Mouse (Mus musculus) MEL (cell line): ENCODE measurements at regions not wholly inside any gene's neighbourhood (a gene's known extent, or its start where the extent isn't known, plus 50 kb on each side); places are given as distances from the start of the nearest gene placed in this dataset.

Source experiments
- DNase-seq: peaks from one replicate; pipeline ENCODE4 v3.0.0; 2011; ENCODE audit warnings: low read depth, low spot score
- H3K27ac ChIP-seq: 2 replicates; pipeline ENCODE4 v1.5.1; 2012; ENCODE audit warnings: low read depth, mild to moderate bottlenecking, control low read depth, low read length, moderate library complexity; ENCODE audit not compliant: control insufficient read depth
- H3K27me3 ChIP-seq, 2 experiments: fragments of 150-350 bp in 1 of 2; sonication (generic) in 1 of 2; 2 replicates each; pipeline ENCODE4 v1.6.1; 2012; ENCODE audit warnings: low read length in 2 of 2, mild to moderate bottlenecking in 2 of 2, improper control_type of control experiment in 1 of 2, moderate library complexity in 1 of 2; ENCODE audit not compliant: insufficient read depth in 2 of 2, control insufficient read depth in 1 of 2
- H3K36me3 ChIP-seq, 2 experiments: 2 replicates each; pipeline ENCODE4 v1.6.1; 2012 to 2014; ENCODE audit warnings: low read length in 2 of 2, improper control_type of control experiment in 1 of 2, inconsistent platforms in 1 of 2, mild to moderate bottlenecking in 1 of 2; ENCODE audit not compliant: insufficient read depth in 2 of 2, control insufficient read depth in 1 of 2
- H3K4me1 ChIP-seq, 2 experiments: fragments of 150-350 bp in 1 of 2; sonication (generic) in 1 of 2; 2 replicates each; pipeline ENCODE4 v1.6.1; 2012; ENCODE audit warnings: low read length in 2 of 2, improper control_type of control experiment in 1 of 2, mild to moderate bottlenecking in 1 of 2; ENCODE audit not compliant: insufficient read depth in 2 of 2, control insufficient read depth in 1 of 2
- H3K4me3 ChIP-seq, 2 experiments: fragments of 150-350 bp in 1 of 2; sonication (generic) in 1 of 2; 2 replicates each; pipeline ENCODE4 v1.5.1; 2012; ENCODE audit warnings: low read depth in 2 of 2, low read length in 2 of 2, mild to moderate bottlenecking in 2 of 2, moderate library complexity in 2 of 2, control low read depth in 1 of 2, improper control_type of control experiment in 1 of 2; ENCODE audit not compliant: control insufficient read depth in 1 of 2, insufficient read depth in 1 of 2
- H3K79me2 ChIP-seq: 2 replicates; pipeline ENCODE4 v1.6.1; 2012; ENCODE audit warnings: mild to moderate bottlenecking, low read length, moderate library complexity; ENCODE audit not compliant: control insufficient read depth, poor library complexity, insufficient read depth
- H3K9ac ChIP-seq: 2 replicates; pipeline ENCODE4 v1.6.1; 2012; ENCODE audit warnings: low read depth, mild to moderate bottlenecking, control low read depth, low read length, moderate library complexity; ENCODE audit not compliant: control insufficient read depth, poor library complexity, severe bottlenecking
- H3K9me3 ChIP-seq: fragments of 150-350 bp; sonication (generic); replicated peaks from 2 replicates; pipeline ENCODE4 v1.6.1; 2012; ENCODE audit warnings: mild to moderate bottlenecking, low read length, improper control_type of control experiment, moderate library complexity; ENCODE audit not compliant: insufficient read depth
- CTCF ChIP-seq, 3 experiments: IDR thresholded peaks in 2 of 3; conservative IDR thresholded peaks in 1 of 3; 2 replicates each; pipeline ENCODE4 v1.5.1; 2011 to 2012; ENCODE audit warnings: low read length in 3 of 3, low read depth in 2 of 3, mild to moderate bottlenecking in 2 of 3, improper control_type of control experiment in 1 of 3, inconsistent platforms in 1 of 3, mixed read lengths in 1 of 3, moderate library complexity in 1 of 3; ENCODE audit not compliant: control insufficient read depth in 1 of 3, insufficient read depth in 1 of 3, poor library complexity in 1 of 3, severe bottlenecking in 1 of 3
- E2F4 ChIP-seq: IDR thresholded peaks from 2 replicates; pipeline ENCODE4 v1.6.1; 2011; ENCODE audit warnings: low read depth, low read length, improper control_type of control experiment, borderline replicate concordance
- ELF1 ChIP-seq: IDR thresholded peaks from 2 replicates; pipeline ENCODE4 v1.6.1; 2014; ENCODE audit warnings: low read depth, mild to moderate bottlenecking, inconsistent platforms, low read length, improper control_type of control experiment, moderate library complexity
- HCFC1 ChIP-seq: IDR thresholded peaks from 2 replicates; pipeline ENCODE4 v1.6.1; 2012; ENCODE audit warnings: low read depth, mild to moderate bottlenecking, inconsistent platforms, low read length, improper control_type of control experiment, moderate library complexity
- JUND ChIP-seq: IDR thresholded peaks from 2 replicates; pipeline ENCODE4 v1.6.1; 2011; ENCODE audit warnings: low read depth, mild to moderate bottlenecking, improper control_type of control experiment, low read length
- KAT2A ChIP-seq: conservative IDR thresholded peaks from 2 replicates; pipeline ENCODE4 v1.6.1; 2012; ENCODE audit warnings: low read depth, low read length, improper control_type of control experiment, inconsistent platforms
- MAFK ChIP-seq: IDR thresholded peaks from 2 replicates; pipeline ENCODE4 v1.6.1; 2011; ENCODE audit warnings: low read depth, mild to moderate bottlenecking, low read length, improper control_type of control experiment, borderline replicate concordance
- MAX ChIP-seq: IDR thresholded peaks from 2 replicates; pipeline ENCODE4 v1.6.1; 2011; ENCODE audit warnings: low read length, improper control_type of control experiment
- MAZ ChIP-seq: IDR thresholded peaks from 2 replicates; pipeline ENCODE4 v1.6.1; 2012; ENCODE audit warnings: low read depth, mild to moderate bottlenecking, inconsistent platforms, low read length, improper control_type of control experiment
- MEF2A ChIP-seq: IDR thresholded peaks from 2 replicates; pipeline ENCODE4 v1.6.1; 2014; ENCODE audit warnings: low read depth, mild to moderate bottlenecking, inconsistent platforms, low read length, improper control_type of control experiment; ENCODE audit not compliant: poor library complexity, insufficient replicate concordance, severe bottlenecking; ENCODE audit errors: extremely low read depth
- MXI1 ChIP-seq: IDR thresholded peaks from 2 replicates; pipeline ENCODE4 v1.6.1; 2011; ENCODE audit warnings: mild to moderate bottlenecking, low read depth, low read length, improper control_type of control experiment
- MYC ChIP-seq: IDR thresholded peaks from 2 replicates; pipeline ENCODE4 v1.6.1; 2011; ENCODE audit warnings: low read depth, mild to moderate bottlenecking, low read length, improper control_type of control experiment, moderate library complexity
- NELFE ChIP-seq: IDR thresholded peaks from 2 replicates; pipeline ENCODE4 v1.6.1; 2011; ENCODE audit warnings: low read depth, low read length, improper control_type of control experiment
- POLR2A ChIP-seq, 2 experiments: IDR thresholded peaks; 2 replicates each; pipeline ENCODE4 v1.6.1; 2011 to 2012; ENCODE audit warnings: low read length in 2 of 2, mild to moderate bottlenecking in 2 of 2, control low read depth in 1 of 2, improper control_type of control experiment in 1 of 2, low read depth in 1 of 2, moderate library complexity in 1 of 2; ENCODE audit not compliant: control insufficient read depth in 1 of 2, insufficient read depth in 1 of 2, poor library complexity in 1 of 2
- POLR2AphosphoS2 ChIP-seq: IDR thresholded peaks from 2 replicates; pipeline ENCODE4 v1.6.1; 2011; ENCODE audit warnings: low read length, improper control_type of control experiment
- RAD21 ChIP-seq: IDR thresholded peaks from 2 replicates; pipeline ENCODE4 v1.6.1; 2011; ENCODE audit warnings: mild to moderate bottlenecking, low read depth, low read length, improper control_type of control experiment
- SMC3 ChIP-seq: IDR thresholded peaks from 2 replicates; pipeline ENCODE4 v1.6.1; 2011; ENCODE audit warnings: low read depth, low read length, improper control_type of control experiment
- TBP ChIP-seq: IDR thresholded peaks from 2 replicates; pipeline ENCODE4 v1.8.0; 2011; ENCODE audit warnings: low read depth, low read length, improper control_type of control experiment
- TCF12 ChIP-seq: IDR thresholded peaks from 2 replicates; pipeline ENCODE4 v1.6.1; 2014; ENCODE audit warnings: low read depth, mild to moderate bottlenecking, inconsistent platforms, low read length, improper control_type of control experiment, moderate library complexity
- UBTF ChIP-seq: IDR thresholded peaks from 2 replicates; pipeline ENCODE4 v1.6.1; 2012; ENCODE audit warnings: low read depth, mild to moderate bottlenecking, inconsistent platforms, low read length, improper control_type of control experiment, moderate library complexity, borderline replicate concordance; ENCODE audit not compliant: insufficient read depth
- USF1 ChIP-seq: IDR thresholded peaks from 2 replicates; pipeline ENCODE4 v1.6.1; 2014; ENCODE audit warnings: low read depth, mild to moderate bottlenecking, inconsistent platforms, low read length, improper control_type of control experiment, moderate library complexity
- USF2 ChIP-seq, 2 experiments: IDR thresholded peaks; 2 replicates each; pipeline ENCODE4 v1.6.1; 2011 to 2012; ENCODE audit warnings: improper control_type of control experiment in 2 of 2, low read length in 2 of 2, borderline replicate concordance in 1 of 2, inconsistent platforms in 1 of 2, low read depth in 1 of 2, mild to moderate bottlenecking in 1 of 2; ENCODE audit not compliant: insufficient read depth in 1 of 2
- ZC3H11A ChIP-seq: IDR thresholded peaks from 2 replicates; pipeline ENCODE4 v1.6.1; 2012; ENCODE audit warnings: low read depth, mild to moderate bottlenecking, inconsistent platforms, low read length, improper control_type of control experiment
- ZMIZ1 ChIP-seq: IDR thresholded peaks from 2 replicates; pipeline ENCODE4 v1.6.1; 2012; ENCODE audit warnings: low read depth, mild to moderate bottlenecking, inconsistent platforms, low read length, improper control_type of control experiment, moderate library complexity

DNA sequence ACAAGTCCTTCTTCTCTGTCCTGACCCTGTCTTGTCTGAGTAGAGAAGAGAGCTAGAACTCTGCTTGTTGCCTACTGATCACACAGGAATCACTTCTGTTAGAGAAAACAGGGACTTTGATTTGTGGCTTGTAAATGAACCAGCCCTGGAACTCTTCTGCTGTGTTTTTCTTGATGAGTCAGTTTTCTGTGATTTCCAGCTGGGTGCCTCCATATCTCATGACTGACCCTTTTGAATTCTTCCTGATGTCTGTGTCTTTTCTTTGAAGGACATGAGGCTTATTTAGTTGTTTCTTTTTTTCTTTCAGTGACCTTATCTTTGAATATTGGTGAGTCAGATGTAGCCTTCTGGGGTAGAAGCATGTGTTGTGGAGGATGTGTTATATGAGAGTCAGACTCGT, 323.0 kb upstream of the Chrm2 start:
- Histone ChIP-seq H3K9ac (no peak overlapping the region), H3K27ac (no peak overlapping the region), H3K9me3 (no peaks in the 10 kb centered on the region), H3K4me3 (no peak overlapping the region), H3K4me1 (no peaks in the 10 kb centered on the region), H3K79me2 (no peaks in the 10 kb centered on the region), H3K36me3 (no peaks in the 10 kb centered on the region), H3K27me3 (no peaks in the 10 kb centered on the region)
- DNase-seq, result no peak
- TF ChIP-seq USF2 (IDR thresholded peaks at IDR 0.05; ENCODE audit: borderline replicate concordance in 1 of 2, insufficient read depth in 1 of 2, low read depth in 1 of 2, low read length in 2 of 2), result no peak
- TF ChIP-seq HCFC1, result no peak
- no peak for TF ChIP-seq TBP
- TF ChIP-seq ZMIZ1, result no peak
- no peak for TF ChIP-seq ELF1
- TF ChIP-seq ZC3H11A, result no peak
- no peak for TF ChIP-seq E2F4
- TF ChIP-seq JUND, result no peak
- no peak for TF ChIP-seq POLR2A (IDR thresholded peaks at IDR 0.05; ENCODE audit: control insufficient read depth in 1 of 2, insufficient read depth in 1 of 2, low read depth in 1 of 2, low read length in 2 of 2, poor library complexity in 1 of 2)

DNA sequence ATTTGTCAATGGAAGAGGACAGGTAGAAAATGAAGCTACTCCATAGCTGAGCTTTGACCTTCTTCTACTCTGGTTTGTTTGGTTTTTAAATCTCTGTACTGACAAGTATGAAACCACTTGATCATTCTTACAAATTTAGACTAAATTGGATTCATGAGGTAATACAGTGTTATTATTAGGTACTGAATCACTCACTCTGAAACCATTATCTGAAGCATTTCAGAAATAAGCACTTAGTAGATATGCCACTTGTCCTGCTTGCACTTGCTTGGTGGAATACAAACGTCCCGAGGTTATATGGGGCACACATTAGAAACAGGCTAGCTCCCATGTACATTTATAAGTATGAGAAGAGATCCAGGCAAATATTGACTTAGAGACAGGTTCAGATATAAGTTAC, 319.2 kb upstream of the Chrm2 start:
- Histone ChIP-seq H3K79me2 (no peaks in the 10 kb centered on the region), H3K27ac (no peak overlapping the region), H3K27me3 (no peaks in the 10 kb centered on the region)
- TF ChIP-seq ELF1 (no peak), MAX (no peak), CTCF (IDR thresholded peaks at IDR 0.05 in 2 of 3, conservative IDR thresholded peaks at IDR 0.05 in 1 of 3; ENCODE audit: control insufficient read depth in 1 of 3, insufficient read depth in 1 of 3, low read depth in 2 of 3, low read length in 3 of 3, poor library complexity in 1 of 3, severe bottlenecking in 1 of 3) (no peak), POLR2AphosphoS2 (no peak), HCFC1 (no peak), SMC3 (no peak), UBTF (no peak), JUND (no peak), USF2 (IDR thresholded peaks at IDR 0.05; ENCODE audit: borderline replicate concordance in 1 of 2, insufficient read depth in 1 of 2, low read depth in 1 of 2, low read length in 2 of 2) (no peak), TCF12 (no peak), MXI1 (no peak), MAZ (no peak), POLR2A (IDR thresholded peaks at IDR 0.05; ENCODE audit: control insufficient read depth in 1 of 2, insufficient read depth in 1 of 2, low read depth in 1 of 2, low read length in 2 of 2, poor library complexity in 1 of 2) (no peak), RAD21 (no peak), MEF2A (no peak), NELFE (no peak), MAFK (no peak), USF1 (no peak), KAT2A (no peak), MYC (no peak)
- TF ChIP-seq, all 39 proteins: peak for 0
- Histone ChIP-seq H3K4me3 (no peak overlapping the region), H3K9me3 (no peaks in the 10 kb centered on the region), H3K9ac (no peak overlapping the region), H3K4me1 (no peaks in the 10 kb centered on the region), H3K36me3 (no peaks in the 10 kb centered on the region)
- DNase-seq, result no peak
